Mouse (Mus musculus) intestine, postnatal 0 days (tissue): ENCODE data around the gene Cast. TPM values are rescaled to one million over a fixed set of nuclear protein-coding genes. Genes with fewer than 3 reads are reported as not detected.

ENCODE experiments used
- ATAC-seq: fragments of 200-750 bp; cut with Nextera tagmentation; 2 replicates; pipeline ENCODE4 v1.8.0; 2017; ENCODE audit warnings: mild to moderate bottlenecking, moderate TSS enrichment, moderate library complexity
- H3K27ac ChIP-seq: fragments of 300-500 bp; sonication (generic); 2 replicates; pipeline ENCODE4 v1.5.1; 2014; ENCODE audit warnings: mild to moderate bottlenecking, low read depth, low read length, moderate library complexity
- H3K27me3 ChIP-seq: fragments of 300-500 bp; sonication (generic); replicated peaks from 2 replicates; pipeline ENCODE4 v1.6.1; 2014; ENCODE audit warnings: low read length, mixed read lengths; ENCODE audit not compliant: control insufficient read depth, insufficient read depth
- H3K36me3 ChIP-seq: fragments of 300-500 bp; sonication (generic); 2 replicates; pipeline ENCODE4 v1.6.1; 2014; ENCODE audit warnings: mild to moderate bottlenecking, moderate library complexity; ENCODE audit not compliant: control insufficient read depth, insufficient read depth
- H3K4me1 ChIP-seq: fragments of 300-500 bp; sonication (generic); replicated peaks from 2 replicates; pipeline ENCODE4 v1.6.1; 2014; ENCODE audit warnings: antibody characterized with exemption, low read length, mixed read lengths; ENCODE audit not compliant: control insufficient read depth, insufficient read depth
- H3K4me2 ChIP-seq: fragments of 300-500 bp; sonication (generic); replicated peaks from 2 replicates; pipeline ENCODE4 v1.6.1; 2014; ENCODE audit warnings: low read depth, mild to moderate bottlenecking, moderate library complexity
- H3K4me3 ChIP-seq: fragments of 300-500 bp; sonication (generic); 2 replicates; pipeline ENCODE4 v1.5.1; 2014; ENCODE audit warnings: low read depth, low read length
- H3K9ac ChIP-seq: fragments of 300-500 bp; sonication (generic); 2 replicates; pipeline ENCODE4 v1.6.1; 2014; ENCODE audit warnings: mild to moderate bottlenecking, low read depth, low read length
- H3K9me3 ChIP-seq: fragments of 300-500 bp; sonication (generic); 2 replicates; pipeline ENCODE4 v1.6.1; 2016; ENCODE audit warnings: mixed run types; ENCODE audit not compliant: control insufficient read depth
- CTCF ChIP-seq: sonication (generic); IDR thresholded peaks from 2 replicates; pipeline ENCODE4 v1.5.1; 2016; ENCODE audit warnings: low read depth, mild to moderate bottlenecking, control low read depth, antibody characterized with exemption, moderate library complexity
- WGBS: fragments of 180-500 bp; shearing (Covaris S2); extraction: QIAGEN DNeasy Blood & Tissue Kit; methylation state at CpG from one replicate; pipeline ENCODE4 v1.1.7; 2014; 5-methylcytosine and 5-hydroxymethylcytosine counted together
- polyA plus RNA-seq: library from polyadenylated mRNA; unstranded; fragments of >200 nt; fragmentation: Nextera tagmentation; extraction: Ambion mirVana; gene quantifications from 2 replicates; pipeline ENCODE4 v1.2.1, GENCODE M21; 2015

The Cast gene
- polyA plus RNA-seq, 1 experiment from 2014 or later: 26.2 TPM

DNA sequence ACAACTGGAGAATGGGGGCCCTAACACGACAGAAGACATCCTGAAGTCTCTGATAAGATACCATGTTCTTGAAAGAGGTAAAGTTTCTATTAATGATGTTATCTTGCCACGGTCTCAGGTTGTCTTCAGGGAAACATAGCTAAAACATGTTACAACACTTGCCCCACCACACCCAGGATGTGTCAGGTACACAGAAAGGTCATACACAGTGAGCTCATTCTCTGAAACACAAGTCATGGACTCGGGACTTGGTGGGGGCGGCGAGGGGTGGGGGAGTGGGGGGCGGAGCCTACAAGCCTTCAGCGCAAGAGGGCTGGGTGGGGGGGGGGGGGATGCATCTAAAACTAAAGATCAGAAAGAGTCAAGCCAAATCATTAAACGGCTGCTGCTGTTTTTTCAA is 38.7 kb downstream of the Cast start:
- no peak for TF ChIP-seq CTCF
- Histone ChIP-seq H3K36me3 (no peaks in the 10 kb centered on the region), H3K27me3 (no peaks in the 10 kb centered on the region), H3K27ac (peak overlapping the region; percentile 78), H3K9me3 (no peaks in the 10 kb centered on the region), H3K4me1 (no peaks in the 10 kb centered on the region), H3K9ac (peak overlapping the region; percentile 67), H3K4me2 (peak overlapping the region; percentile 64), H3K4me3 (peak overlapping the region; percentile 48)
- WGBS: 3% methylated on average over 8 of the region's 8 CpGs
- ATAC-seq: peak; percentile 70

DNA sequence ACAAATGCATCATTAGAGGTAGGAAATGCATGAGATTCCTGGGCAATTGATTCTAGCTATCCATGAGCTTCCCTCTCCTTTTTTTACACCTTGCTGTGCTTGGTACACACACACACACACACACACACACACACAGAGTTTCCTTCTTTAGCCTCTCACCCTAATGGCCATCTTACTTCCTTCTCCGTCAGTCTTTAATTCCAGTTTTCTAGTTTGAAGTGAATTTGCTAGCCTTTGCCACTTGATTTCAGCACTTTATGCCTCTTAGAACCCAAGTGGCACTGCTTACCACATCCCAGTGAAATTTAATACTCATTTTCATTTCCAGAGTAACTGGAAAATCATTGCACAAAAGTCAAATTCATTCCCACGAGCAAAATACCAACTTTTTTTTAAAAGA is 41.4 kb downstream of the Cast start:
- H3K4me2 ChIP-seq: no peak overlapping the region
- no peaks in the 10 kb centered on the region for H3K36me3 ChIP-seq
- WGBS: 75% methylated on average over 2 of the region's 2 CpGs
- no peak for ATAC-seq
- H3K4me3 ChIP-seq: no peak overlapping the region
- H3K27ac ChIP-seq: no peak overlapping the region
- H3K9me3 ChIP-seq: no peaks in the 10 kb centered on the region
- H3K4me1 ChIP-seq: no peaks in the 10 kb centered on the region
- H3K27me3 ChIP-seq: no peaks in the 10 kb centered on the region
- no peak for TF ChIP-seq CTCF
- H3K9ac ChIP-seq: no peak overlapping the region

DNA sequence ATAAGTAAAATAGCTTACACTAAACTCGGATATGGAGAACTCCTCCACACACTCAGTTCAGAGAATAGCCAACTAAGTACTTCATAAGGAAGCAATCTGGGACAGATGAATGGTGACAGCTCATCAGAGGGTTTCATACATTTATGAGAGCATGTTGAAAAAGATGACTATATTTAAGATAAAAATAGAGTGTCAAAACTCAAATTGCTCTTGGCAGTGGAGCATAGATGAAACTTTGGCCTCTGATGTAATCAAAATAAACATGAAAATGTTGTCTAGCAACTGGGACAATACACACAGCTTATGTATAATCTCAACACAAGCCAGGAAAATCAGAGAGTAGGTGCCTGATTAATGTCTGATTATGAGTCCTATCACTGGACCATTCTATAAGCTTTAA is 45.9 kb downstream of the Cast start:
- H3K27ac ChIP-seq: no peak overlapping the region
- no peak for TF ChIP-seq CTCF
- H3K27me3 ChIP-seq: no peaks in the 10 kb centered on the region
- no peaks in the 10 kb centered on the region for H3K4me1 ChIP-seq
- no peak overlapping the region for H3K4me2 ChIP-seq
- no peak overlapping the region for H3K9ac ChIP-seq
- H3K36me3 ChIP-seq: 0 out of 2 replicates have a peak, but pooled peaks cover 5% of the 10 kb centered on the region
- H3K4me3 ChIP-seq: no peak overlapping the region
- 71% methylated on average over 1 of the region's 1 CpGs for WGBS
- no peaks in the 10 kb centered on the region for H3K9me3 ChIP-seq
- no peak for ATAC-seq

DNA sequence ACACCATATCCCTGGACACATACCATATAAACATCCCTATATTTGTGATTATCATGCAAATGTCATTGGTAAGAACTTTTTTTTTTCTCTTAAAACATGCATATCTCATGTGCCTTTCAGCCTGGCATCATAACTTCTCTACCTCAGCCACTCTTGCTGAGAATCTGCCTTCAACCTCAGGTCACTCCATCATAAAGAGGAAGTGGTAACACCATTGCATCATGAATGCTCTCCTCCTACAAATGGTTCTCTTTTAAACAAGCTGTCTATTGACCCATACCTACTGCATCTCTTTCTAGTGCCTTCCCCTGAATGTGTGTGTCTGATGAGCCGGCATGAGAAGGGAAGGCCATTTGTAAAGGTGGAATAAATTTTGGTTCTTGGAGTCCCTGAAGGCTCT is 49.5 kb downstream of the Cast start:
- ATAC-seq: no peak
- Histone ChIP-seq H3K36me3 (0 out of 2 replicates have a peak, but pooled peaks cover 5% of the 10 kb centered on the region), H3K4me1 (no peaks in the 10 kb centered on the region), H3K9me3 (no peaks in the 10 kb centered on the region), H3K27ac (no peak overlapping the region), H3K4me3 (no peak overlapping the region), H3K9ac (no peak overlapping the region), H3K4me2 (no peak overlapping the region), H3K27me3 (no peaks in the 10 kb centered on the region)
- 94% methylated on average over 1 of the region's 1 CpGs for WGBS
- TF ChIP-seq CTCF: no peak

DNA sequence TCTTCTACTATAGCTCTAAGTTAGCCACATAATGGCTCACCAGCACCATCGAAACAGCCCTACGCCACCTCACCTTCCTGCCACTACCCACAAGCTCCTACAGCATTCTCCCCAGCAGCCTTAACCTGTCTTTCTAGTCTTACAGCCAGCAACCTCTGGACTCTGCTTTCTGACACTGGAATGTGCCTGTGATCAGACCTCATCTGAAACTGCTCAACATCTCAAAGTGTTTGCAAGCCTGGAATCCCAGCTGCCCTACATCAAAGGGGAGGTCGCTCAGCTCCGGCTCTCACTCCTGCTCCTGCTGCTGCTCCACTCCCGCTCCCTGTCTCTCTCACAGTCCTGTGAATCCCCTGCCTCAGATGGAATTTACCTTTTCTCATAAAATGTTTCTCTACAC is 65.4 kb downstream of the Cast start:
- no peak for TF ChIP-seq CTCF
- Histone ChIP-seq H3K4me3 (no peak overlapping the region), H3K9me3 (no peaks in the 10 kb centered on the region), H3K27ac (no peak overlapping the region; the same call in 1 of the 2 replicates), H3K27me3 (no peaks in the 10 kb centered on the region), H3K9ac (no peak overlapping the region), H3K4me1 (no peaks in the 10 kb centered on the region; the same call in 1 of the 2 replicates), H3K36me3 (peaks cover 27% of the 10 kb centered on the region), H3K4me2 (peak overlapping the region; percentile 3)
- 30% methylated on average over 5 of the region's 5 CpGs for WGBS
- peak; percentile 81 for ATAC-seq

DNA sequence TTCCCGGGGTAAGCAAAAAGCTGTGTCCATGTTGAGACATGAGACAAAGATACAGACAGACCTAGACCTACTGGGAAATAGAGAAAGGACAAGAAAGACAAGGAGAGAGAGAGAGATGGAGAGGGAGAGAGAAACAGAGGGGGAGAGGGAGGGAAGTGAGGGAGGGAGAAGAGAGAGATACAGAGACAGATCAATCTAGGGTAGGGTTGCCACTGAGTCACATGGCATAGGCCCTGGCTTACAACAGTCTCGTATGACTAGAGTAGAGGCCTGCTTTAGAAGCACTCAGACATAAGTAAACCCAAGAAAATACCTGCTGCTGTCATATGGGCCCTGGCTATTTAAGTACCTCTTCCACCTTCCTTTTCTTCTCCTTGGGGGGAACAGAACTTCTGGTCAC is 72.2 kb downstream of the Cast start:
- Histone ChIP-seq H3K9ac (no peak overlapping the region), H3K4me2 (no peak overlapping the region), H3K27me3 (no peaks in the 10 kb centered on the region), H3K4me1 (no peaks in the 10 kb centered on the region), H3K9me3 (no peaks in the 10 kb centered on the region), H3K36me3 (peaks cover 60% of the 10 kb centered on the region), H3K27ac (no peak overlapping the region), H3K4me3 (no peak overlapping the region)
- WGBS: 94% methylated on average over 2 of the region's 2 CpGs
- no peak for TF ChIP-seq CTCF
- ATAC-seq: no peak

DNA sequence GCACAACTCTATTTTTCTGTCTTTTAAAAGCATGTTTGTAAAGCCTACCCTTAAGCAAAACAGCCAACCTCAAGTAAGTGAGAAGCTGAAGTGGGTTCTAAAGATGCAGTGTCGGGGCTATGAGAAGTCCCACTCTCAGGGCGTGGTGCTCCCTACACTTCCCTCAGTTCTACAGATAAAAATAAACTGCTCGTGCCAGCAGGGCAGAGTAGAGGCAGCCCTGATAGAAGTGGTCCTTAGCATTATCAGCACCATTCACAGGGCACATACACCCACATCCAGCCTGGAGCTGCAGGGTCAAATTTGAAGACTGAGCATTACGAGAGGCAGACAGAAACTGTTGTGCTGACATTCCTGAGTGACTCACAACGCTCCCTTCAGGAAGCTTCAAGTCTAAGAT is 72.8 kb downstream of the Cast start:
- WGBS: 82% methylated on average over 5 of the region's 5 CpGs
- no peak for TF ChIP-seq CTCF
- ATAC-seq: no peak
- H3K4me1 ChIP-seq: no peaks in the 10 kb centered on the region
- no peaks in the 10 kb centered on the region for H3K9me3 ChIP-seq
- H3K27me3 ChIP-seq: no peaks in the 10 kb centered on the region
- no peak overlapping the region for H3K9ac ChIP-seq
- H3K4me3 ChIP-seq: no peak overlapping the region
- no peak overlapping the region for H3K27ac ChIP-seq
- H3K4me2 ChIP-seq: no peak overlapping the region
- peaks cover 61% of the 10 kb centered on the region for H3K36me3 ChIP-seq
